Mouse (Mus musculus) MEL-GATA-1-ER (cell line): ENCODE data around the gene Baiap2l1.

Experiments
- DNase-seq: peaks from one replicate; pipeline ENCODE4 v3.0.0-alpha.2; 2012; ENCODE audit warnings: low read depth; ENCODE audit errors: extremely low read depth

The Baiap2l1 gene

GRCm38 (mm10) chr5:144286591-144287266, 71.2 kb downstream of the Baiap2l1 start:
- DNase-seq = no peak

GRCm38 (mm10) chr5:144284599-144284998, 73.3 kb downstream of the Baiap2l1 start:
- no peak for DNase-seq

GRCm38 (mm10) chr5:144283551-144284031, 74.3 kb downstream of the Baiap2l1 start:
- no peak for DNase-seq

DNA sequence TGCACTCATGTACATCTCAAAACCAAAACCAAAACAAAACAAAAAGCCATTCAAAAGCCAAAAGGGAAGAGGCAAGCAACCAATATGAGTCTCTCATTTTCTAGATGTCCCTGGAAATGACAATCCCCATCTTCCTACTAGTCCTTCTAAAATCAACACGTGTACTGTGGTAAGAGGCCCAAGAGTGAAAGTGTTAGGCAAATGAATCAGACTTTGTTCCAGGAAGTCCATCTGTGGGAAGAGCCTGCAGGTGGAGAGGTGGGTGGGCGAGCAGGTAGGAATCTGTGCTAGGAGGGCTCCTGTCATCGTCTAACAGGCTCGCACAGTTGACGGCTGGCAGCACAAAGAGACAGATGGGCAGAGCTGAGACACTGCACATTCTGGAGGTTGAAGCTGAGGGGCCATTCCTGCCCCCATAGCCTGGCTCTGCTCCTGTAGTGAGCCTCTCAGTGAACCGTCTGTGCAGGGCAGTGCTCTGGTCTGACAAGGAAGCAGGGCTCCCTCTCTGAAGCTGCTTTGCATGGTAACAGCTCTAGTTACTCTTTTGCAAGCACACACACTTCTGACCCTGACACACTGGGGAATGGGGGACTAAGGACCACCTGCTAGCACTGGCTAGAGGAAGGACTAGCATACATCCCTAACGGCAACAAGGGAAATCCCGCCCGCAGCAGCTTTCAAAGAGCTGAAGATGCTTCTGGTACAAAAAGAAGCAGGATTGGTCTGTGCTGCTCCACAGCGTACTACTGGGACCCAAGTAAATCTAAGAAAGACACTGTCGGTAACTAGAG, 75.2 kb downstream of the Baiap2l1 start:
- no peak for DNase-seq

DNA sequence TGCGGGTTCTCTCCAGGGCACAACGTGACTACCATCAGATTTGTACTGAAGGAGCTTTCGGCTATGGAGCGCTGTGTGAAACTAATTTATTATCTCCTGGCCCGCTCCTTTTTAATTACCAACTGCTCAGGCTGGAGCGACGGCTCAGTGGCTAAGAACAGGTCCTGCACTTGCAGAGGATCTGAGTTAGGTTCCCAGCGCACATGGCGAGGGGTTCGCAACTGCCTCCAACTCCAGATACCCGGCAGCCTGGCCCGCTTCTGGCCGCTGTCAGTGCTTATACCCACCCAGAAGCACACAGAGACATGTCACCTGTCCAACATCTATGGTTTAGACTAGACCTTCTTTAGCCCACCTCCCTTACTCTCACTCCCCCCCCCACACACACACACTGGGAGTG, 78.0 kb downstream of the Baiap2l1 start:
- DNase-seq = no peak

DNA sequence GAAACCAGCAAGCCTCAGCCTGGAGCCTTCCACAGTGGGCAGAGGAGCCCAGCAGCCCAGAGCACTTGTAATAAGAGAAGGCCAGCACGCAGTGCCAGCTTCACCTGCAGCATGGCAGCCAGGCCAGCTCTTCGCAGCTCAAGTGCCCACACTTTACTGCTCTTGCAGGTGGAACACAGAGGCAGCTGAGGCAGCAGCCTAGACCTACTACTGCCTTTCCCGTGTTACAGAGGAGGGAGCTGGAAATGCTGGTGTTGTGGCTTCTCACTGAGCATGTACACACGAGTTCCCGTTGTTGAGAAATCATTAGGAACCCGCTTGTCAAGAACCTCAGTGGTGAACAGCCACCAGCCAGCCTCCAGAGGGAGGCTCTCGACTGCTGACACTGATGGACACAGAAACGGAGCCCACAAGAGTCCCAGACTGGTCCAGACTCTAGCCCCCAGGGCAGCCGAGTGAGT, 78.8 kb downstream of the Baiap2l1 start:
- no peak for DNase-seq

GRCm38 (mm10) chr5:144278374-144278960, 79.4 kb downstream of the Baiap2l1 start:
- no peak for DNase-seq

GRCm38 (mm10) chr5:144276898-144277630, 80.8 kb downstream of the Baiap2l1 start:
- DNase-seq = peak; percentile 51

- no peak for DNase-seq
Observed at GRCm38 (mm10) chr5:144274904-144275303, 83.0 kb downstream of the Baiap2l1 start.

GRCm38 (mm10) chr5:144271772-144272171, 86.1 kb downstream of the Baiap2l1 start:
- no peak for DNase-seq

GRCm38 (mm10) chr5:144271118-144271517, 86.8 kb downstream of the Baiap2l1 start:
- no peak for DNase-seq

- no peak for DNase-seq
Observed at GRCm38 (mm10) chr5:144270420-144270819, 87.5 kb downstream of the Baiap2l1 start.

DNA sequence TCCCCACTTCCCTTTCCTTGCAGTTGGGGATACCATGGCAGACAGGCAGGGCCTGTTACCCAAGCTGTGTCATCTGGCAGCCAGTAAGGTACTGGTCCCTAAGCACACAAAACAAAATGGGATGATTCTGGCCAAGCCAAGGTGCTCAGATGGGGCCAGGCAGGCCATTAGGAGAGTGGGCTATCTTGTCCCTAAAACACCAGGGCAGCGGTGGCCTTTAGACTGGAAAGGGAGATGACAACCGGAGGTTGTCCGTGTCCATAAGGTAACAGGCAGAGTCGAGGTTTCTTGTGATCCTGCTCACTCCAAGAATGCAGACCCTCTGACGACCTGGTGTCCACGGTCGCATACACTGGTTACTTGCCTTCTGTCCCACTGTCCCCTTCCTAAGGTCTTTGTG, 88.0 kb downstream of the Baiap2l1 start:
- DNase-seq = no peak

DNA sequence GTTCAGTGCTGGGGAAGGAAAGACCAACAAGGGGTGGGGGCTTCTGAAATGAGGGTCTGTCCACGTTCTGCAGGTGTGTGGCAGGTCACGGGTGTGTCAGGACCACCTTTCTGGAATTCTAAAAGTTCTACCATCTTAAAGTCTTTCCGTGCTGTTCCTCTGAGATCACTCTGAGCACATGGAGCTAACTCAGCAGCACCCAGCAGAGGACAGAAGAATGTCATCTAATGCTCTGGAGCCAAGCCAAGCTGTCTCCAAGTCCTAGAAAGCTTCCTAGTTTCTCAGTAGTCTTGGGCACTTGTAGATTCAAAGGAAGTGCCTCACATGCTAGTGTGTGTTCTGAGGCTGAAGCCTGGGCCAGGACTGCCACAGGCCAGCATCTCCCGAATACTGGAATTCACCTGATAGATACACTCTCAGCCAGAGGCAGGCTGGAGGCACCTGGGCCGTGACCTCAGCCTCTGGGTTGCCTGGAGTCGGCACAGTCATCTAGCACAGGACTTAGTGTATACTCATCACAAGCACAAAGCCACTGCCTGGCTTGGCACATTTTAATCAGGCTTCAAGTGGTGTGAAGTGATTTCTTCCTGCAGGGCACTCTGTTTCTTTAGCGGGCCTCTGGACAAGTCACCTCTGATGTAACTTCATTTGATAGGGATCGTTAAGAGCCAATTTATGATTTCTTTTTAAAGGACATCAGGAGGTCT, 90.2 kb downstream of the Baiap2l1 start:
- DNase-seq = no peak

- no peak for DNase-seq
Observed at GRCm38 (mm10) chr5:144263496-144263895, 94.4 kb downstream of the Baiap2l1 start.

DNA sequence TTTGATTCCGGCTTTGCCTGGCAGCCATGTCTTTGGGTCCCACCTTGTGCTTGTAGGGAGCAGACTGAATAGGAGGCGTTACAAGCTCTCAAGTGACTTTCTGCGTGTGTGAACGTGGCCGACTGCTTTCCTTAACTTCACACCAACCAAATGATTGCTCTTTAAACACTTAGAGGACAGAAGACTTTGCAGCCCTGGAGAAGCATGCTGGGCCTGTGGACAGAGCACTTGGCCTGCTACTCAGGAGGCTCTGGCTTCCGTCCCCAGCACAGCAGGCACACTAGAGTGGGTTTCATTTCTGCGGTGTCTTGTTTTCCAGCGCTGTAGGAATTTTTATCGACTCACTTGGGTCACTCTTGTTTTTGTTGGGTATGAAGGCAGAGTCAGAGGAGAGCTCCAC, 94.8 kb downstream of the Baiap2l1 start:
- DNase-seq = no peak

GRCm38 (mm10) chr5:144261829-144262228, 96.1 kb downstream of the Baiap2l1 start:
- DNase-seq = no peak

DNA sequence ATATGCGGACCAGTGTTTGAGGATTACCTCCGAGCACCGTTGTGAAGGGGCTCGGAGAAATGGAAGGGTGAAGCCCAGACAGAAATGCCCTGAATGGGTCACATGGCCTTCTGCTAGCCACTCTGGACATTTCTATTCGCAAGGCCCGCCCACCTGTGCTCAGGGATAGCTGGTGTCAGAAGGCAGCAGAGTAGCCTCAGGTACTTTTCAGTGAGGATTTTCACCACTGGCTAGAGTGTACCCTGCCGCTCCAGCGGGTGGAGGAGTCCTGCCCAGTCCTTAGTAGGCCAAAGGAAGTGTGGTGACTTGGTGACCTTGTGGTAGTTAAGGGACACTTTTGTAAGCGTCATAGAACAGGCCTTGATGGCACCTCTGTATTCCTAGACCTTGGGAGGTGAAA, 96.6 kb downstream of the Baiap2l1 start:
- DNase-seq = no peak

GRCm38 (mm10) chr5:144260464-144260863, 97.4 kb downstream of the Baiap2l1 start:
- DNase-seq = no peak

DNA sequence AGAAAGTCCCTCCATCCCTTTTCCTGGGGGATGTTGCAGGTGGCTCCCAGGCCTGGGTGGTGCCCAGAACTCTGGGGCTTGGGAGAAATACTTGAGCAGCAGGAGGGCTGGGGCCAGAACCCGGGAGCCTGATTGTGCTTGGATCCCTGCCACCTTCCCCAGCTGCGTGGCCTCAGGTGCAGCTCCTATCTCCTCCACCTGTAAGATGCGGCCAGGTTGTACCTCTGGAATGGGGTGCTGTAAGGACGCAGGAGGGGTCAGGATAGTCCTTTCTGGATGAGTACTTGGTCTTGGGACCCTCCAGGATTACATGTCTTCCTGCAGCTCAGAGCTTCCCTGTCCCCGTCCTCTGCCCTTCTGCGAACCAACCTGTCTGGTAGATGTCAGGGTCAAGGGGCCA, 98.7 kb downstream of the Baiap2l1 start:
- DNase-seq = no peak

DNA sequence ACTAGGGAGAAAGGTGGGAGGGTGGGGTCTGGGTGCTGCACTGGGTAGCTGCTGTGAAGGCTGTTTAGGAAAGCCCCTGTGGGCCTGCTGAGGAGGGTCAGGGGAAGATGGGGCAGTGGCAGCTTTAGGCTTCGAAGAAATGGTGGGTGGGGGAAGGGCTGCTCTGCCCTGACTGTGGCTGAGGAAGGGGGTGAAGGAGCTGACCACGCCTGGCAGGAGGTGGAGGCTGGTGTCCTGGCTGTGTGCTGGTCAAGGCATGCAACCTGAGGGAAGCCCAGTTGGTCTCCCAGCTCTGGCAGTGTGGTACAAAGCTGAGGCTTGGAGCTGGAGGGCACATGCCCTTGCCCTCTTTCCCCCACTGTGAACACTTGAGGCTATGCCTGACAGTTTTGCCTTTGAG, 99.2 kb downstream of the Baiap2l1 start:
- no peak for DNase-seq
